Mouse (Mus musculus) brain, embryonic 14.5 days (tissue): ENCODE measurements at regions not wholly inside any gene's neighbourhood (a gene's known extent, or its start where the extent isn't known, plus 50 kb on each side); places are given as distances from the start of the nearest gene placed in this dataset.

Source experiments
- CTCF ChIP-seq: fragments of 200-500 bp; IDR thresholded peaks from 2 replicates; pipeline ENCODE4 v1.5.1; 2012; ENCODE audit warnings: inconsistent platforms, mild to moderate bottlenecking, moderate library complexity, borderline replicate concordance; ENCODE audit not compliant: insufficient read depth, insufficient read length; ENCODE audit errors: extremely low read depth
- POLR2A ChIP-seq: fragments of 200-500 bp; IDR thresholded peaks from 2 replicates; pipeline ENCODE4 v1.6.1; 2012; ENCODE audit warnings: mild to moderate bottlenecking, inconsistent platforms, borderline replicate concordance; ENCODE audit not compliant: poor library complexity, insufficient read depth, insufficient read length, severe bottlenecking; ENCODE audit errors: extremely low read depth

DNA sequence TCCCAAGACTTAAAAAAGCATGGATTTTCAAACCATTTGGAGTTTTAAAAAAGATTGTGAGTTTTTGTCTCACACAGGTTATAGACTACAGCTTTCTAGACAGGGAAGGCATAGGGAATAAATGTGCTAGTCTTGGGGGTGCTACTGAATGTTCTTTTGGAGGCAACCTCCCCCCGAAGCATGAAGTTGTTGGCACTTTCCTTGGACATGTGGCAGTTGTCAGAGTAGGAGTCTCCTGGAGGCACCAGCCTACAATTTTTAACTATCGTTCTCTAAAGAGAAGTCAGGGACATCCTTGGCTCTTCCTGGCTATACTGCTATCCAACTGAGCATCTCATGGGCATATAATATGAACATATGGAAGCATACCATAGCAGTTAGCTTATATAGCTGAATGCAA, 112.7 kb upstream of the Asb5 start:
- TF ChIP-seq POLR2A (no peak), CTCF (no peak)
